Mouse (Mus musculus): Measurements from ENCODE around the gene Ubxn6.
A peak's percentile ranks its signal among the peaks of the same experiment; 100 is the strongest.

Gene Ubxn6

GRCm38 (mm10) chr17:56051369-56051768, 23.5 kb downstream of the Ubxn6 start:
- DNase-seq = no peak

- no peak for DNase-seq
Observed at GRCm38 (mm10) chr17:56040857-56041163, 34.0 kb downstream of the Ubxn6 start.

- DNase-seq = peak; percentile 99
Observed at GRCm38 (mm10) chr17:56040030-56040856, 34.6 kb downstream of the Ubxn6 start, which contains the start of gene Chaf1a. Chaf1a (plus strand) TSS chr17:56040439.

- DNase-seq = no peak
Observed at GRCm38 (mm10) chr17:56039345-56039744, 35.5 kb downstream of the Ubxn6 start.

- no peak for DNase-seq
Observed at GRCm38 (mm10) chr17:56038583-56039261, 36.1 kb downstream of the Ubxn6 start.

GRCm38 (mm10) chr17:56036901-56037287, 37.9 kb downstream of the Ubxn6 start:
- DNase-seq = no peak

- peak; percentile 99 for DNase-seq
Observed at GRCm38 (mm10) chr17:56036176-56036900, 38.5 kb downstream of the Ubxn6 start, which contains the start of gene Sh3gl1. Sh3gl1 (minus strand) TSS chr17:56036635.

GRCm38 (mm10) chr17:56035216-56035615, 39.6 kb downstream of the Ubxn6 start:
- no peak for DNase-seq

- no peak for DNase-seq
Observed at GRCm38 (mm10) chr17:56034726-56035100, 40.1 kb downstream of the Ubxn6 start.

- DNase-seq = no peak
Observed at GRCm38 (mm10) chr17:56034040-56034725, 40.6 kb downstream of the Ubxn6 start.

- DNase-seq = no peak
Observed at GRCm38 (mm10) chr17:56032831-56033230, 42.0 kb downstream of the Ubxn6 start.

GRCm38 (mm10) chr17:56032127-56032733, 42.6 kb downstream of the Ubxn6 start:
- peak; percentile 67 for DNase-seq

GRCm38 (mm10) chr17:56031431-56031830, 43.4 kb downstream of the Ubxn6 start:
- no peak for DNase-seq

- DNase-seq = peak; percentile 80
Observed at GRCm38 (mm10) chr17:56030919-56031318, 43.9 kb downstream of the Ubxn6 start.

GRCm38 (mm10) chr17:56030238-56030870, 44.5 kb downstream of the Ubxn6 start:
- no peak for DNase-seq

GRCm38 (mm10) chr17:56027801-56028441, 46.9 kb downstream of the Ubxn6 start:
- no peak for DNase-seq

GRCm38 (mm10) chr17:56026881-56027280, 47.9 kb downstream of the Ubxn6 start:
- no peak for DNase-seq

- no peak for DNase-seq
Observed at GRCm38 (mm10) chr17:56026303-56026702, 48.5 kb downstream of the Ubxn6 start.

- DNase-seq = no peak
Observed at GRCm38 (mm10) chr17:56024931-56025330, 49.9 kb downstream of the Ubxn6 start.

GRCm38 (mm10) chr17:56024476-56024875, 50.4 kb downstream of the Ubxn6 start:
- DNase-seq = no peak

GRCm38 (mm10) chr17:56023386-56023785, 51.4 kb downstream of the Ubxn6 start:
- DNase-seq = no peak

- no peak for DNase-seq
Observed at GRCm38 (mm10) chr17:56022989-56023290, 51.9 kb downstream of the Ubxn6 start.

Data from kidney, adult 9 months (tissue).